Mouse (Mus musculus) inflammation-experienced regulatory T-cells, adult 16 weeks (primary cell): Measurements from ENCODE around the gene Fgf23. TPM values are rescaled to one million over a fixed set of nuclear protein-coding genes. Genes with fewer than 3 reads are reported as not detected.

Experiments used
- polyA plus RNA-seq: library from polyadenylated mRNA; unstranded; fragments of 100-300 nt; shearing (Covaris generic); gene quantifications from one replicate; pipeline ENCODE4 v1.2.1, GENCODE M21; 2017

Gene Fgf23
- not detected for polyA plus RNA-seq

DNA sequence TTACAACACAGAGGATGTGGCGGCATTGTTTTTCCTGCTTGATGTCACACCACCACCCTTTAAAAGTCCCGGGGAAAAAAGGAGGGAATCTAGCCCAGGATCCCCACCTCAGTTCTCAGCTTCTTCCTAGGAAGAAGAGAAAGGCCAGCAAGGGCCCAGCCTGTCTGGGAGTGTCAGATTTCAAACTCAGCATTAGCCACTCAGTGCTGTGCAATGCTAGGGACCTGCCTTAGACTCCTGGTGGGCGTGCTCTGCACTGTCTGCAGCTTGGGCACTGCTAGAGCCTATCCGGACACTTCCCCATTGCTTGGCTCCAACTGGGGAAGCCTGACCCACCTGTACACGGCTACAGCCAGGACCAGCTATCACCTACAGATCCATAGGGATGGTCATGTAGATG lies at the start of gene Fgf23:
Gene Fgf23, plus strand, starts transcription at position 86 of the 400 bp plus-strand sequence.

DNA sequence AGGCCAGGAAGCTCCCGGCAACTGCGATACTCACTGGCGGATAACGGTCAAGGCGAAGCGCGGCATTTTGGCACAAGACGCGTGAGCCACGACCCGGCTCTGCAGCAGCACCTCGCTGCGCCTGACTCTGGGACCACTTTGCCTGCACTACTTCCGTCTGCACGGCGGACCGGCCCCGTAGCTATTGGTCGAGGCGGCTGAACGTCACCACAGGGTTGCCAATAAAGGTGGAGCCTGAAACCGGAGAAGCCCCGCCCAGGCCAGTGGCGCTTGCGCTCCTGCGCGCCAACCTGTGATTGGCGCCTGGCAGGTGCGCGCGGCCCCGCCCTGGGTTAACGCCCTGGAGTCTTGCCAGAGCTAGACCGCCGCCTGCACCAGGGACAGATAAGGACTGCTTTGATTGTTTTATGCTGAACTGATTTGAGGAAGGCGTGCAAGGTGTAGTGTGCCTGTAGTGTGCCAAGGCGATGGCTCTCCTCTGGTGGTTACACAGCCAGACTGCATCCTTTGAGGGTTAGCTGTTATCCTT lies 36.8 kb downstream of the Fgf23 start, which contains the start of gene Tigar:
Gene Tigar, minus strand, starts transcription at position 156 of the 529 bp plus-strand sequence.

Other genes with a start within 250 kb of the Fgf23 start
- 169 TPM for gene Ndufa9, start 223.8 kb upstream of the Fgf23 start, polyA plus RNA-seq
- not detected for gene Akap3, start 219.8 kb upstream of the Fgf23 start, polyA plus RNA-seq
- 0.45 TPM for gene Dyrk4, start 151.1 kb upstream of the Fgf23 start, polyA plus RNA-seq
- 6.6 TPM for gene Rad51ap1, start 133.3 kb upstream of the Fgf23 start, polyA plus RNA-seq
- 16.4 TPM for gene D6Wsu163e, start 132.9 kb upstream of the Fgf23 start, polyA plus RNA-seq
- not detected for gene Fgf6, start 57.3 kb upstream of the Fgf23 start, polyA plus RNA-seq
- 10.3 TPM for gene Tigar, start 36.7 kb downstream of the Fgf23 start, polyA plus RNA-seq
- gene Ccnd2, start 79.3 kb downstream of the Fgf23 start, polyA plus RNA-seq: 1,273 TPM